Mouse (Mus musculus) embryonic facial prominence, embryonic 12.5 days (tissue): ENCODE measurements around the gene Wdr26. TPM values are rescaled to one million over a fixed set of nuclear protein-coding genes. Genes with fewer than 3 reads are reported as not detected.

Experiments used
- ATAC-seq: fragments of 200-750 bp; cut with Nextera tagmentation; 2 replicates; pipeline ENCODE4 v1.8.0; 2017; ENCODE audit not compliant: insufficient number of reproducible peaks, insufficient read depth, low FRiP score, low TSS enrichment
- H3K27ac ChIP-seq: fragments of 300-500 bp; sonication (generic); 2 replicates; pipeline ENCODE4 v1.5.1; 2016; ENCODE audit warnings: mild to moderate bottlenecking
- H3K27me3 ChIP-seq: fragments of 300-500 bp; sonication (generic); 2 replicates; pipeline ENCODE4 v1.6.1; 2016; ENCODE audit warnings: mild to moderate bottlenecking, moderate library complexity
- H3K36me3 ChIP-seq: fragments of 300-500 bp; sonication (generic); 2 replicates; pipeline ENCODE4 v1.6.1; 2016; ENCODE audit warnings: mild to moderate bottlenecking
- H3K4me1 ChIP-seq: fragments of 300-500 bp; sonication (generic); 2 replicates; pipeline ENCODE4 v1.6.1; 2016
- H3K4me2 ChIP-seq: fragments of 300-500 bp; sonication (generic); replicated peaks from 2 replicates; pipeline ENCODE4 v1.6.1; 2016; ENCODE audit warnings: mild to moderate bottlenecking, moderate library complexity
- H3K4me3 ChIP-seq: fragments of 300-500 bp; sonication (generic); 2 replicates; pipeline ENCODE4 v1.5.1; 2016; ENCODE audit warnings: mild to moderate bottlenecking
- H3K9ac ChIP-seq: fragments of 300-500 bp; sonication (generic); 2 replicates; pipeline ENCODE4 v1.6.1; 2016; ENCODE audit warnings: mild to moderate bottlenecking, moderate library complexity
- H3K9me3 ChIP-seq: fragments of 300-500 bp; sonication (generic); 2 replicates; pipeline ENCODE4 v1.6.1; 2016; ENCODE audit warnings: mild to moderate bottlenecking, moderate library complexity
- WGBS: fragments of 180-500 bp; shearing (Covaris S2); methylation state at CpG from one replicate; pipeline ENCODE4 v1.1.7; 2016; 5-methylcytosine and 5-hydroxymethylcytosine counted together
- polyA plus RNA-seq: library from polyadenylated mRNA; unstranded; fragments of >200 nt; fragmentation: Nextera tagmentation; extraction: Ambion mirVana; gene quantifications from 2 replicates; pipeline ENCODE4 v1.2.1, GENCODE M21; 2016

The Wdr26 gene
- polyA plus RNA-seq, 1 experiment from 2014 or later, result 42.2 TPM

- Histone ChIP-seq H3K36me3 (no peaks in the 10 kb centered on the region), H3K27ac (no peak overlapping the region), H3K9ac (no peak overlapping the region), H3K4me3 (no peak overlapping the region), H3K4me1 (peaks cover 18% of the 10 kb centered on the region), H3K4me2 (no peak overlapping the region), H3K27me3 (no peaks in the 10 kb centered on the region), H3K9me3 (no peaks in the 10 kb centered on the region)
- whole genome bisulfite sequencing, result 85% methylated on average over 8 of the region's 8 CpGs
- no peak for ATAC-seq
Observed at GRCm38 (mm10) chr1:181214296-181215035, 2.7 kb upstream of the Wdr26 start.

GRCm38 (mm10) chr1:181211403-181211919 is 340 bp downstream of the Wdr26 start:
- Histone ChIP-seq H3K4me1 (peaks cover 18% of the 10 kb centered on the region), H3K9me3 (no peaks in the 10 kb centered on the region)
- 0 out of 2 replicates have a peak, but pooled peaks have one; percentile 10 for ATAC-seq

GRCm38 (mm10) chr1:181210601-181211402 is 999 bp downstream of the Wdr26 start:
- peak overlapping the region; percentile 66 for H3K4me2 ChIP-seq
- no peaks in the 10 kb centered on the region for H3K27me3 ChIP-seq
- H3K9ac ChIP-seq, result peak overlapping the region; percentile 98
- no peaks in the 10 kb centered on the region for H3K9me3 ChIP-seq
- peak; percentile 23; the same call in 1 of the 2 replicates for ATAC-seq
- H3K4me3 ChIP-seq, result peak overlapping the region; percentile 99
- peaks cover 7% of the 10 kb centered on the region; the same call in 1 of the 2 replicates for H3K36me3 ChIP-seq
- peak overlapping the region; percentile 97 for H3K27ac ChIP-seq
- peaks cover 15% of the 10 kb centered on the region for H3K4me1 ChIP-seq
- under 1% methylated on average over 56 of the region's 56 CpGs for WGBS

More at GRCm38 (mm10) chr1:181211403-181211919, 340 bp downstream of the Wdr26 start:
- under 1% methylated on average over 21 of the region's 72 CpGs for WGBS
- Histone ChIP-seq H3K9ac (peak overlapping the region; percentile 98), H3K4me3 (peak overlapping the region; percentile 99), H3K27ac (peak overlapping the region; percentile 97), H3K27me3 (no peaks in the 10 kb centered on the region), H3K4me2 (peak overlapping the region; percentile 66), H3K36me3 (0 out of 2 replicates have a peak, but pooled peaks cover 4% of the 10 kb centered on the region)

- Histone ChIP-seq H3K27ac (0 out of 2 replicates have a peak overlapping the region, but pooled peaks have one; percentile 5), H3K4me1 (peaks cover 15% of the 10 kb centered on the region), H3K4me2 (peak overlapping the region; percentile 66), H3K4me3 (peak overlapping the region; percentile 99), H3K27me3 (no peaks in the 10 kb centered on the region), H3K9me3 (no peaks in the 10 kb centered on the region), H3K36me3 (peaks cover 9% of the 10 kb centered on the region), H3K9ac (peak overlapping the region; percentile 98)
- no peak for ATAC-seq
- WGBS, result 21% methylated on average over 4 of the region's 4 CpGs
Observed at GRCm38 (mm10) chr1:181210147-181210546, 1.7 kb downstream of the Wdr26 start.

GRCm38 (mm10) chr1:181199446-181199845 is 12.4 kb downstream of the Wdr26 start:
- Histone ChIP-seq H3K4me3 (no peak overlapping the region), H3K4me1 (no peaks in the 10 kb centered on the region), H3K27me3 (no peaks in the 10 kb centered on the region), H3K9me3 (no peaks in the 10 kb centered on the region), H3K36me3 (peaks cover 76% of the 10 kb centered on the region), H3K4me2 (no peak overlapping the region), H3K27ac (no peak overlapping the region), H3K9ac (no peak overlapping the region)
- ATAC-seq, result no peak
- WGBS, result 90% methylated on average over 4 of the region's 4 CpGs

- no peak overlapping the region for H3K9ac ChIP-seq
- H3K4me2 ChIP-seq, result no peak overlapping the region
- peaks cover 75% of the 10 kb centered on the region for H3K36me3 ChIP-seq
- H3K27me3 ChIP-seq, result no peaks in the 10 kb centered on the region
- WGBS, result 91% methylated on average over 4 of the region's 4 CpGs
- no peak overlapping the region for H3K27ac ChIP-seq
- ATAC-seq, result no peak
- no peaks in the 10 kb centered on the region for H3K4me1 ChIP-seq
- no peak overlapping the region for H3K4me3 ChIP-seq
- H3K9me3 ChIP-seq, result no peaks in the 10 kb centered on the region
Observed at GRCm38 (mm10) chr1:181188925-181189324, 22.9 kb downstream of the Wdr26 start.

- H3K36me3 ChIP-seq, result peaks cover 35% of the 10 kb centered on the region
- H3K27me3 ChIP-seq, result no peaks in the 10 kb centered on the region
- H3K27ac ChIP-seq, result no peak overlapping the region
- no peak overlapping the region for H3K4me2 ChIP-seq
- no peak overlapping the region for H3K9ac ChIP-seq
- H3K4me3 ChIP-seq, result no peak overlapping the region
- WGBS, result 84% methylated on average over 8 of the region's 8 CpGs
- no peak for ATAC-seq
- H3K9me3 ChIP-seq, result no peaks in the 10 kb centered on the region
- H3K4me1 ChIP-seq, result no peaks in the 10 kb centered on the region
Observed at GRCm38 (mm10) chr1:181170210-181170609, 41.6 kb downstream of the Wdr26 start.

- ATAC-seq, result no peak
- no peaks in the 10 kb centered on the region for H3K4me1 ChIP-seq
- H3K4me3 ChIP-seq, result no peak overlapping the region
- WGBS, result 73% methylated on average over 3 of the region's 3 CpGs
- H3K36me3 ChIP-seq, result peaks cover 47% of the 10 kb centered on the region
- no peaks in the 10 kb centered on the region for H3K27me3 ChIP-seq
- H3K4me2 ChIP-seq, result no peak overlapping the region
- no peak overlapping the region for H3K9ac ChIP-seq
- no peak overlapping the region for H3K27ac ChIP-seq
- H3K9me3 ChIP-seq, result no peaks in the 10 kb centered on the region
Observed at GRCm38 (mm10) chr1:181168377-181168776, 43.4 kb downstream of the Wdr26 start.

- H3K9ac ChIP-seq, result no peak overlapping the region
- H3K9me3 ChIP-seq, result no peaks in the 10 kb centered on the region
- no peak overlapping the region for H3K4me3 ChIP-seq
- H3K27ac ChIP-seq, result no peak overlapping the region
- 71% methylated on average over 2 of the region's 2 CpGs for WGBS
- H3K4me1 ChIP-seq, result no peaks in the 10 kb centered on the region
- peaks cover 53% of the 10 kb centered on the region for H3K36me3 ChIP-seq
- no peaks in the 10 kb centered on the region for H3K27me3 ChIP-seq
- ATAC-seq, result no peak
- no peak overlapping the region for H3K4me2 ChIP-seq
Observed at GRCm38 (mm10) chr1:181167816-181168215, 44.0 kb downstream of the Wdr26 start.

- Histone ChIP-seq H3K4me3 (peak overlapping the region; percentile 75), H3K9me3 (no peaks in the 10 kb centered on the region), H3K9ac (peak overlapping the region; percentile 97), H3K4me2 (peak overlapping the region; percentile 70), H3K27ac (no peak overlapping the region), H3K36me3 (peaks cover 21% of the 10 kb centered on the region; the same call in 1 of the 2 replicates), H3K27me3 (no peaks in the 10 kb centered on the region), H3K4me1 (peaks cover 12% of the 10 kb centered on the region)
- 0 out of 2 replicates have a peak, but pooled peaks have one; percentile 13 for ATAC-seq
- 26% methylated on average over 5 of the region's 5 CpGs for WGBS
Observed at GRCm38 (mm10) chr1:181151541-181151940, 60.3 kb downstream of the Wdr26 start.

GRCm38 (mm10) chr1:181150827-181151534 is 60.8 kb downstream of the Wdr26 start:
- Histone ChIP-seq H3K4me2 (peak overlapping the region; percentile 70), H3K27ac (peak overlapping the region; percentile 89), H3K36me3 (peaks cover 19% of the 10 kb centered on the region; the same call in 1 of the 2 replicates), H3K9me3 (no peaks in the 10 kb centered on the region), H3K4me3 (peak overlapping the region; percentile 75), H3K27me3 (no peaks in the 10 kb centered on the region), H3K4me1 (peaks cover 12% of the 10 kb centered on the region), H3K9ac (peak overlapping the region; percentile 97)
- under 1% methylated on average over 58 of the region's 59 CpGs for WGBS
- peak; percentile 85 for ATAC-seq
